Mouse (Mus musculus) midbrain, postnatal 0 days (tissue): Measurements from ENCODE around the gene Dock1. TPM values are rescaled to one million over a fixed set of nuclear protein-coding genes. Genes with fewer than 3 reads are reported as not detected.
A peak's percentile ranks its signal among the peaks of the same experiment; 100 is the strongest.

Experiments used
- ATAC-seq: fragments of 200-750 bp; cut with Nextera tagmentation; 2 replicates; pipeline ENCODE4 v1.8.0; 2017; ENCODE audit warnings: moderate number of reproducible peaks, mild to moderate bottlenecking, moderate TSS enrichment, moderate library complexity; ENCODE audit not compliant: low FRiP score
- DNase-seq: peaks from one replicate; pipeline ENCODE4 v3.0.0-alpha.2; 2015; ENCODE audit warnings: low spot score
- H3K27ac ChIP-seq: fragments of 300-500 bp; sonication (generic); 2 replicates; pipeline ENCODE4 v1.5.1; 2014; ENCODE audit warnings: low read depth, mild to moderate bottlenecking, low read length, mixed read lengths
- H3K27me3 ChIP-seq: fragments of 300-500 bp; sonication (generic); 2 replicates; pipeline ENCODE4 v1.6.1; 2014; ENCODE audit warnings: low read length, control low read depth, mixed read lengths; ENCODE audit not compliant: insufficient read depth
- H3K36me3 ChIP-seq: fragments of 300-500 bp; sonication (generic); 2 replicates; pipeline ENCODE4 v1.6.1; 2014; ENCODE audit warnings: low read length, control low read depth, mixed read lengths; ENCODE audit not compliant: insufficient read depth
- H3K4me1 ChIP-seq: fragments of 300-500 bp; sonication (generic); 2 replicates; pipeline ENCODE4 v1.6.1; 2014; ENCODE audit warnings: mild to moderate bottlenecking, control low read depth, antibody characterized with exemption, low read length, mixed read lengths; ENCODE audit not compliant: insufficient read depth
- H3K4me2 ChIP-seq: fragments of 300-500 bp; sonication (generic); 2 replicates; pipeline ENCODE4 v1.6.1; 2014; ENCODE audit warnings: low read depth, mild to moderate bottlenecking, low read length, mixed read lengths; ENCODE audit not compliant: poor library complexity, severe bottlenecking
- H3K4me3 ChIP-seq: fragments of 300-500 bp; sonication (generic); 2 replicates; pipeline ENCODE4 v1.5.1; 2014; ENCODE audit warnings: low read depth, mild to moderate bottlenecking, low read length, moderate library complexity
- H3K9ac ChIP-seq: fragments of 300-500 bp; sonication (generic); replicated peaks from 2 replicates; pipeline ENCODE4 v1.6.1; 2014; ENCODE audit warnings: mild to moderate bottlenecking, low read length, moderate library complexity, mixed read lengths; ENCODE audit not compliant: poor library complexity, severe bottlenecking
- H3K9me3 ChIP-seq: fragments of 300-500 bp; sonication (generic); 2 replicates; pipeline ENCODE4 v1.6.1; 2016; ENCODE audit warnings: low read length, control low read depth
- CTCF ChIP-seq: IDR thresholded peaks from 2 replicates; pipeline ENCODE4 v1.5.1; 2016; ENCODE audit warnings: antibody characterized with exemption, mild to moderate bottlenecking
- whole genome bisulfite sequencing: fragments of 180-500 bp; shearing (Covaris S2); extraction: QIAGEN DNeasy Blood & Tissue Kit; methylation state at CpG from one replicate; pipeline ENCODE4 v1.1.7; 2014; 5-methylcytosine and 5-hydroxymethylcytosine counted together
- polyA plus RNA-seq: library from polyadenylated mRNA; unstranded; fragments of >200 nt; fragmentation: Nextera tagmentation; extraction: Ambion mirVana; gene quantifications from 2 replicates; pipeline ENCODE4 v1.2.1, GENCODE M21; 2015
- total RNA-seq: library from RNA; depleted of rRNA; stranded (reverse); fragments of >200 nt; gene quantifications from 2 replicates; pipeline ENCODE4 v1.2.3, GENCODE M21; 2014

Gene Dock1
- total and polyA plus RNA-seq, 2 experiments from 2014 or later = 5.3 to 14.2 TPM

GRCm38 (mm10) chr7:134698246-134698645, 27.8 kb downstream of the Dock1 start:
- H3K36me3 ChIP-seq = no peaks in the 10 kb centered on the region
- WGBS = 85% methylated on average over 5 of the region's 5 CpGs
- no peak overlapping the region for H3K9ac ChIP-seq
- no peak overlapping the region for H3K4me2 ChIP-seq
- H3K4me1 ChIP-seq = no peaks in the 10 kb centered on the region
- no peak for TF ChIP-seq CTCF
- H3K27me3 ChIP-seq = no peaks in the 10 kb centered on the region
- H3K4me3 ChIP-seq = no peak overlapping the region
- no peak overlapping the region for H3K27ac ChIP-seq
- H3K9me3 ChIP-seq = no peaks in the 10 kb centered on the region
- ATAC-seq (no peak), DNase-seq (no peak)

GRCm38 (mm10) chr7:134700001-134700400, 29.5 kb downstream of the Dock1 start:
- Histone ChIP-seq H3K27me3 (no peaks in the 10 kb centered on the region), H3K4me2 (no peak overlapping the region), H3K27ac (no peak overlapping the region), H3K4me3 (no peak overlapping the region), H3K9ac (no peak overlapping the region), H3K36me3 (no peaks in the 10 kb centered on the region), H3K9me3 (no peaks in the 10 kb centered on the region), H3K4me1 (no peaks in the 10 kb centered on the region)
- DNase-seq (no peak), ATAC-seq (no peak)
- 80% methylated on average over 5 of the region's 5 CpGs for WGBS
- no peak for TF ChIP-seq CTCF

GRCm38 (mm10) chr7:134702481-134702880, 32.0 kb downstream of the Dock1 start:
- Histone ChIP-seq H3K27ac (no peak overlapping the region), H3K4me1 (no peaks in the 10 kb centered on the region), H3K4me3 (no peak overlapping the region), H3K27me3 (no peaks in the 10 kb centered on the region), H3K9ac (no peak overlapping the region), H3K36me3 (no peaks in the 10 kb centered on the region), H3K4me2 (no peak overlapping the region), H3K9me3 (no peaks in the 10 kb centered on the region)
- WGBS = 77% methylated on average over 5 of the region's 5 CpGs
- DNase-seq (no peak), ATAC-seq (no peak)
- no peak for TF ChIP-seq CTCF

DNA sequence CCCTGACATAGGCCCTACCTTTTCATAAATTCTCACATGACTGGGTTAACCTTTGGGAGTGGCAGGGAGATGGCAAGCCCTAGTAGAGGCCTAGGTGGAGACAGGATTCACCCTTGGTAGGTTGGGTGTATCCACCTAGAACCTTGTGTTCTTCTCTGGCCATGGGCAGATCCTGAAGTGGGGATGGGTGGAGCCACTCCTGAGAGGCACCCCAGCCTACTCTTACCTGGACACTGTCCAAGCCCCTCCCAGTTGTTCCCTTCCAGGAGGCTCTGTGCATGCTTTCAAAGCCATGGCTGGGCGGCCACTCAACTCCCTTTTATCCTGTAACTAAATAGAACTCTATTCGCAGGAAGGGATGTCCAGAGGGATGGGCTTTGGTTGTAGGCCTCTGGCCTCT, 33.2 kb downstream of the Dock1 start:
- WGBS = 78% methylated on average over 2 of the region's 2 CpGs
- ATAC-seq = no peak
- TF ChIP-seq CTCF = no peak

DNA sequence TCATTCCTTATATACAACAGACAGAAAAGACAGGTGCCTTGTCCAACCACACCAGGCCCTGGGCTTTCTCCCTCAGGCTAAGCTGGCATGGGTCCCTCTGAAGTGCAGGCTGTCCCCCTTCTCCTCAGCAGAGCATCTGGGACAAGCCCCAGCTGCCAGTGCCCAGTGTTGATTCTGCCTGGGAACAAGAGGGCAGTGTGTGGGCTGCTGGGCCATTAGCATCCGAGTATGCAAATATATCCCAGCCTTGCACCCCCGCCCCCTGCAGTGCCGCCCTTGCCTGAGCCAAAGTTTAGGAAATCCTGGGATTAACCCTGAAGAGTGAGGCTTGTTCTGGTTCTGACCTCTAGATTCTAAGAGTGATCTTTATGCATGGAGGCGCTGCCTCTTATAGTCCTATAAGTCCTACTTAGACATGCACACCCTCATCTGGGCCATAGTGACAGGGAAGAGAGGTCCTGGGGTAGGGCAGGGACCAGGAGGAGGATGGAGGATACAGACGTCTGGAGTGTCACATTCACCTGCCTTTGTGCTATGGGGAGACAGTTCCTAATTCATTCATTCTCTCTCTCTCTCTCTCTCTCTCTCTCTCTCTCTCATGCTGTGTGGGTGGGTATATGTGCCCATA, 38.9 kb downstream of the Dock1 start:
- no peak overlapping the region for H3K4me3 ChIP-seq
- no peak overlapping the region for H3K9ac ChIP-seq
- peak; percentile 78; the same call in 1 of the 2 replicates for ATAC-seq
- no peaks in the 10 kb centered on the region for H3K27me3 ChIP-seq
- peak; percentile 83 for DNase-seq
- 23% methylated on average over 5 of the region's 5 CpGs for WGBS
- H3K9me3 ChIP-seq = no peaks in the 10 kb centered on the region
- H3K27ac ChIP-seq = no peak overlapping the region; the same call in 1 of the 2 replicates
- H3K36me3 ChIP-seq = no peaks in the 10 kb centered on the region
- TF ChIP-seq CTCF = peak; percentile 4; the same call in 1 of the 2 replicates
- H3K4me1 ChIP-seq = no peaks in the 10 kb centered on the region
- H3K4me2 ChIP-seq = no peak overlapping the region

More for the DNA sequence above, 33.2 kb downstream of the Dock1 start:
- Histone ChIP-seq H3K4me2 (no peak overlapping the region), H3K27me3 (no peaks in the 10 kb centered on the region), H3K4me3 (no peak overlapping the region), H3K9ac (no peak overlapping the region), H3K27ac (no peak overlapping the region), H3K9me3 (no peaks in the 10 kb centered on the region), H3K4me1 (no peaks in the 10 kb centered on the region), H3K36me3 (no peaks in the 10 kb centered on the region)
- DNase-seq = no peak

- Histone ChIP-seq H3K4me3 (no peak overlapping the region), H3K9me3 (no peaks in the 10 kb centered on the region), H3K9ac (no peak overlapping the region), H3K4me1 (no peaks in the 10 kb centered on the region), H3K27ac (no peak overlapping the region), H3K4me2 (no peak overlapping the region), H3K36me3 (no peaks in the 10 kb centered on the region), H3K27me3 (no peaks in the 10 kb centered on the region)
- no peak for DNase-seq
- no peak for ATAC-seq
- WGBS = 92% methylated on average over 1 of the region's 1 CpGs
- peak; percentile 41 for TF ChIP-seq CTCF
Observed at GRCm38 (mm10) chr7:134711576-134711975, 41.1 kb downstream of the Dock1 start.
